Mouse (Mus musculus): ENCODE measurements at regions not wholly inside any gene's neighbourhood (a gene's known extent, or its start where the extent isn't known, plus 50 kb on each side); places are given as distances from the start of the nearest gene placed in this dataset.

GRCm38 (mm10) chr15:67407244-67407643 lies 906.5 kb upstream of the Lrrc6 start:
- H3K27me3 ChIP-seq (replicated peaks; ENCODE audit: control insufficient read depth, insufficient read depth, low read length), result no peaks in the 10 kb centered on the region
- H3K27ac ChIP-seq (ENCODE audit: low read depth, low read length), result no peak overlapping the region
- H3K4me2 ChIP-seq (replicated peaks; ENCODE audit: low read depth), result no peak overlapping the region
- no peak overlapping the region for H3K9ac ChIP-seq (ENCODE audit: low read depth, low read length)
- no peak for ATAC-seq
- no peak overlapping the region for H3K4me3 ChIP-seq (ENCODE audit: low read depth, low read length)
- WGBS, result 75% methylated on average over 2 of the region's 2 CpGs
- no peak for TF ChIP-seq CTCF (IDR thresholded peaks at IDR 0.05; ENCODE audit: low read depth)
- H3K4me1 ChIP-seq (replicated peaks; ENCODE audit: control insufficient read depth, insufficient read depth, low read length), result no peaks in the 10 kb centered on the region
- H3K9me3 ChIP-seq (ENCODE audit: control insufficient read depth), result no peaks in the 10 kb centered on the region
- no peaks in the 10 kb centered on the region for H3K36me3 ChIP-seq (ENCODE audit: control insufficient read depth, insufficient read depth)

DNA sequence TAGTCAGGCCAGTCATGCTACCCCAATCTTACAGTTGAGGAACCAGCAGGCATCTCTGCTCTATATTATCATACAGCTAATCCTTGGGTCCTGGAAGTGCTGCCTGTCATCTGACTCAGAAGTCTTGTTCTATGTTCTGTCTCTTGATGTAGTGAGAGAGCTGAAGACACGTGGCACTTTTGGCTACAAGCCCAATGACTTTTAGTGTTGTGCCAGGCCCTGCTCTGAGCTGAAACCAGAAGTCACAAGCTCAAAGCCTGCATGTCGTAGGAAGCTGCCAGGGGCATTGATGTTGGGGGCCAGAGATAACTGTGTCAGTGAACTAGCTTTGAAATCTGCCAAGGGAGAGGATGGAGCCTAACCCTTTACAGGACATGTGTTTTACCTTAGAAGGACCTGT lies 904.8 kb upstream of the Lrrc6 start:
- Histone ChIP-seq H3K9ac (ENCODE audit: low read depth, low read length) (no peak overlapping the region), H3K27ac (ENCODE audit: low read depth, low read length) (no peak overlapping the region), H3K4me2 (replicated peaks; ENCODE audit: low read depth) (no peak overlapping the region), H3K27me3 (replicated peaks; ENCODE audit: control insufficient read depth, insufficient read depth, low read length) (no peaks in the 10 kb centered on the region), H3K4me1 (replicated peaks; ENCODE audit: control insufficient read depth, insufficient read depth, low read length) (no peaks in the 10 kb centered on the region), H3K9me3 (ENCODE audit: control insufficient read depth) (no peaks in the 10 kb centered on the region), H3K36me3 (ENCODE audit: control insufficient read depth, insufficient read depth) (no peaks in the 10 kb centered on the region), H3K4me3 (ENCODE audit: low read depth, low read length) (no peak overlapping the region)
- ATAC-seq, result no peak
- no peak for TF ChIP-seq CTCF (IDR thresholded peaks at IDR 0.05; ENCODE audit: low read depth)
- WGBS, result 64% methylated on average over 2 of the region's 2 CpGs

DNA sequence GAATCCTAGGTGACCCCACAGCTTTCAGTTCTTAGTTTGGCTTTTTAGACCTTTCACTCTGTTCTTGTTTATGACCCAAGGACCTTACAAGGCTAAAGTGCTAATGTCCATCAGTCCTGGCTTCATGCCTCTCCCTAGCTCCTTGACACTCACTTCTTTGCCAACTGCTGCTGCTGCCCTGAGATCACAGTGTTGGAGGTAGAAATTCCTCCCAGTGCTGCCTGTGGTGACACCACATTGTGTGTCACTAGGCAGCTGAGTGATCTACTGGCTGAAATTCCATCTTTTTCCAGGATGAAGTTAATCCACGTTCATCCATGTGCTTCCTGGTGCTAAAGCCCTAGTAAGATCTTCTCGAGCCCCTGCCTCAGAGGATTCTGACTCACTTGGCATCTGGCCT lies 904.3 kb upstream of the Lrrc6 start:
- 66% methylated on average over 2 of the region's 2 CpGs for WGBS
- Histone ChIP-seq H3K27ac (ENCODE audit: low read depth, low read length) (no peak overlapping the region), H3K4me2 (replicated peaks; ENCODE audit: low read depth) (no peak overlapping the region), H3K36me3 (ENCODE audit: control insufficient read depth, insufficient read depth) (no peaks in the 10 kb centered on the region), H3K27me3 (replicated peaks; ENCODE audit: control insufficient read depth, insufficient read depth, low read length) (no peaks in the 10 kb centered on the region), H3K4me1 (replicated peaks; ENCODE audit: control insufficient read depth, insufficient read depth, low read length) (no peaks in the 10 kb centered on the region), H3K4me3 (ENCODE audit: low read depth, low read length) (no peak overlapping the region), H3K9ac (ENCODE audit: low read depth, low read length) (no peak overlapping the region), H3K9me3 (ENCODE audit: control insufficient read depth) (no peaks in the 10 kb centered on the region)
- ATAC-seq, result no peak
- TF ChIP-seq CTCF (IDR thresholded peaks at IDR 0.05; ENCODE audit: low read depth), result no peak

GRCm38 (mm10) chr15:67402310-67402709 lies 901.6 kb upstream of the Lrrc6 start:
- Histone ChIP-seq H3K36me3 (ENCODE audit: control insufficient read depth, insufficient read depth) (no peaks in the 10 kb centered on the region), H3K27me3 (replicated peaks; ENCODE audit: control insufficient read depth, insufficient read depth, low read length) (no peaks in the 10 kb centered on the region), H3K4me2 (replicated peaks; ENCODE audit: low read depth) (no peak overlapping the region), H3K4me1 (replicated peaks; ENCODE audit: control insufficient read depth, insufficient read depth, low read length) (no peaks in the 10 kb centered on the region), H3K4me3 (ENCODE audit: low read depth, low read length) (no peak overlapping the region), H3K9me3 (ENCODE audit: control insufficient read depth) (no peaks in the 10 kb centered on the region), H3K27ac (ENCODE audit: low read depth, low read length) (no peak overlapping the region), H3K9ac (ENCODE audit: low read depth, low read length) (no peak overlapping the region)
- ATAC-seq, result no peak
- TF ChIP-seq CTCF (IDR thresholded peaks at IDR 0.05; ENCODE audit: low read depth), result no peak

DNA sequence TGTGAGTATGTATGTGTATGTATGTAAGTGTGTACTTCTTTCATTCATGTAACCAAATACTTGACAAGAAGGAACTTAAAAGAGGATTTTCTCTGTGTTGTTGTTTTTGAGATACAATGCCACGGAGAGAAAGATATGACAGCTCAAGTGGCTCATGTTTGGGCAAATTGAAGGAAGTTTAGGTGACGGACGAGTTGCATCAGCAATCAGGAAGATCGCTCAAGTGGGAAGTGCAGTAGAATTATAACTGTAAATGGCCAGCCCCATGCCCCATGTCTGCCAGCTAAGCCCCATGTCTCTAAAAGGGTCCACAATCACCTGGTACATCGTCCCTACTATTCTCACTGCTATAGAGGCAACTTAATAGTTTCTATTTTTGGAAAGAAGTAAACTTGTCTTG lies 896.6 kb upstream of the Lrrc6 start:
- Histone ChIP-seq H3K9me3 (ENCODE audit: control insufficient read depth) (no peaks in the 10 kb centered on the region), H3K4me1 (replicated peaks; ENCODE audit: control insufficient read depth, insufficient read depth, low read length) (no peaks in the 10 kb centered on the region), H3K36me3 (ENCODE audit: control insufficient read depth, insufficient read depth) (no peaks in the 10 kb centered on the region), H3K4me2 (replicated peaks; ENCODE audit: low read depth) (no peak overlapping the region), H3K27ac (ENCODE audit: low read depth, low read length) (no peak overlapping the region), H3K9ac (ENCODE audit: low read depth, low read length) (no peak overlapping the region), H3K27me3 (replicated peaks; ENCODE audit: control insufficient read depth, insufficient read depth, low read length) (no peaks in the 10 kb centered on the region), H3K4me3 (ENCODE audit: low read depth, low read length) (no peak overlapping the region)
- WGBS, result 77% methylated on average over 5 of the region's 5 CpGs
- TF ChIP-seq CTCF (IDR thresholded peaks at IDR 0.05; ENCODE audit: low read depth), result no peak
- ATAC-seq, result no peak

GRCm38 (mm10) chr15:67395114-67395513 lies 894.4 kb upstream of the Lrrc6 start:
- H3K4me2 ChIP-seq (replicated peaks; ENCODE audit: low read depth), result no peak overlapping the region

GRCm38 (mm10) chr15:67391918-67392317 lies 891.2 kb upstream of the Lrrc6 start:
- TF ChIP-seq CTCF (IDR thresholded peaks at IDR 0.05; ENCODE audit: low read depth), result no peak
- WGBS, result 81% methylated on average over 5 of the region's 5 CpGs
- Histone ChIP-seq H3K9me3 (ENCODE audit: control insufficient read depth) (no peaks in the 10 kb centered on the region), H3K4me1 (replicated peaks; ENCODE audit: control insufficient read depth, insufficient read depth, low read length) (no peaks in the 10 kb centered on the region), H3K27me3 (replicated peaks; ENCODE audit: control insufficient read depth, insufficient read depth, low read length) (no peaks in the 10 kb centered on the region), H3K27ac (ENCODE audit: low read depth, low read length) (no peak overlapping the region), H3K4me3 (ENCODE audit: low read depth, low read length) (no peak overlapping the region), H3K36me3 (ENCODE audit: control insufficient read depth, insufficient read depth) (no peaks in the 10 kb centered on the region), H3K9ac (ENCODE audit: low read depth, low read length) (no peak overlapping the region), H3K4me2 (replicated peaks; ENCODE audit: low read depth) (no peak overlapping the region)
- no peak for ATAC-seq

More at GRCm38 (mm10) chr15:67395114-67395513, 894.4 kb upstream of the Lrrc6 start:
- Histone ChIP-seq H3K4me1 (replicated peaks; ENCODE audit: control insufficient read depth, insufficient read depth, low read length) (no peaks in the 10 kb centered on the region), H3K9me3 (ENCODE audit: control insufficient read depth) (no peaks in the 10 kb centered on the region), H3K9ac (ENCODE audit: low read depth, low read length) (no peak overlapping the region), H3K4me3 (ENCODE audit: low read depth, low read length) (no peak overlapping the region), H3K27me3 (replicated peaks; ENCODE audit: control insufficient read depth, insufficient read depth, low read length) (no peaks in the 10 kb centered on the region), H3K27ac (ENCODE audit: low read depth, low read length) (no peak overlapping the region), H3K36me3 (ENCODE audit: control insufficient read depth, insufficient read depth) (no peaks in the 10 kb centered on the region)
- 92% methylated on average over 1 of the region's 1 CpGs for WGBS
- no peak for ATAC-seq
- no peak for TF ChIP-seq CTCF (IDR thresholded peaks at IDR 0.05; ENCODE audit: low read depth)
